Mouse (Mus musculus) forebrain, embryonic 14.5 days (tissue): Measurements from ENCODE around the gene Acadsb. TPM values are rescaled to one million over a fixed set of nuclear protein-coding genes. Genes with fewer than 3 reads are reported as not detected.
"Not testable (repeated sequence)": the region's sequence is repeated elsewhere in the genome, so short reads cannot be mapped to it uniquely, and the experiment has no call there.

ENCODE experiments used
- ATAC-seq: fragments of 200-750 bp; cut with Nextera tagmentation; 2 replicates; pipeline ENCODE4 v1.8.0; 2017; ENCODE audit warnings: mild to moderate bottlenecking, moderate library complexity
- DNase-seq: peaks from one replicate; pipeline ENCODE4 v3.0.0-alpha.2; 2015; ENCODE audit warnings: low spot score
- H3K27ac ChIP-seq: fragments of 300-500 bp; sonication (generic); 2 replicates; pipeline ENCODE4 v1.5.1; 2014; ENCODE audit warnings: low read depth, mild to moderate bottlenecking, control low read depth, low read length, moderate library complexity
- H3K27me3 ChIP-seq: fragments of 300-500 bp; sonication (generic); replicated peaks from 2 replicates; pipeline ENCODE4 v1.6.1; 2014; ENCODE audit warnings: low read length, control low read depth, mixed read lengths; ENCODE audit not compliant: control insufficient read depth, insufficient read depth
- H3K36me3 ChIP-seq: fragments of 300-500 bp; sonication (generic); 2 replicates; pipeline ENCODE4 v1.6.1; 2014; ENCODE audit warnings: low read length, control low read depth; ENCODE audit not compliant: control insufficient read depth, insufficient read depth
- H3K4me1 ChIP-seq: fragments of 300-500 bp; sonication (generic); 2 replicates; pipeline ENCODE4 v1.6.1; 2014; ENCODE audit warnings: antibody characterized with exemption, low read length, control low read depth; ENCODE audit not compliant: control insufficient read depth, insufficient read depth
- H3K4me2 ChIP-seq: fragments of 300-500 bp; sonication (generic); 2 replicates; pipeline ENCODE4 v1.6.1; 2014; ENCODE audit warnings: mild to moderate bottlenecking, control low read depth, low read length
- H3K4me3 ChIP-seq: fragments of 300-500 bp; sonication (generic); 2 replicates; pipeline ENCODE4 v1.5.1; 2014; ENCODE audit warnings: low read depth, low read length, control low read depth
- H3K9ac ChIP-seq: fragments of 300-500 bp; sonication (generic); 2 replicates; pipeline ENCODE4 v1.6.1; 2014; ENCODE audit warnings: mild to moderate bottlenecking, low read length, control low read depth, moderate library complexity
- H3K9me3 ChIP-seq: fragments of 300-500 bp; sonication (generic); replicated peaks from 2 replicates; pipeline ENCODE4 v1.6.1; 2016; ENCODE audit warnings: low read length, control low read depth, mixed read lengths; ENCODE audit not compliant: control insufficient read depth
- WGBS: fragments of 180-500 bp; shearing (Covaris S2); extraction: QIAGEN DNeasy Blood & Tissue Kit; methylation state at CpG from one replicate; pipeline ENCODE4 v1.1.7; 2014; 5-methylcytosine and 5-hydroxymethylcytosine counted together
- polyA plus RNA-seq: library from polyadenylated mRNA; unstranded; fragments of >200 nt; fragmentation: Nextera tagmentation; extraction: Ambion mirVana; gene quantifications from 2 replicates; pipeline ENCODE4 v1.2.1, GENCODE M21; 2014

The Acadsb gene
- polyA plus RNA-seq, 1 experiment from 2014 or later: 98.6 TPM

GRCm38 (mm10) chr7:131409321-131409987, 947 bp upstream of the Acadsb start:
- ATAC-seq (no peak), DNase-seq (no peak)
- no peaks in the 10 kb centered on the region for H3K9me3 ChIP-seq
- 8% methylated on average over 16 of the region's 16 CpGs for WGBS
- no peaks in the 10 kb centered on the region for H3K36me3 ChIP-seq
- no peak overlapping the region for H3K27ac ChIP-seq
- no peaks in the 10 kb centered on the region for H3K27me3 ChIP-seq
- H3K4me3 ChIP-seq: peak overlapping the region; percentile 88
- peak overlapping the region; percentile 84 for H3K4me2 ChIP-seq
- H3K4me1 ChIP-seq: peaks cover 19% of the 10 kb centered on the region
- peak overlapping the region; percentile 93 for H3K9ac ChIP-seq

GRCm38 (mm10) chr7:131409988-131410385, 414 bp upstream of the Acadsb start:
- WGBS: under 1% methylated on average over 38 of the region's 38 CpGs
- ATAC-seq: peak; percentile 63
- H3K4me1 ChIP-seq: peaks cover 19% of the 10 kb centered on the region

GRCm38 (mm10) chr7:131411221-131411940, 980 bp downstream of the Acadsb start:
- Histone ChIP-seq H3K4me2 (peak overlapping the region; percentile 84), H3K9me3 (no peaks in the 10 kb centered on the region), H3K27me3 (no peaks in the 10 kb centered on the region), H3K27ac (no peak overlapping the region), H3K4me3 (peak overlapping the region; percentile 88), H3K4me1 (peaks cover 19% of the 10 kb centered on the region), H3K9ac (peak overlapping the region; percentile 93), H3K36me3 (no peaks in the 10 kb centered on the region)
- 64% methylated on average over 10 of the region's 10 CpGs for WGBS
- ATAC-seq: no peak
- DNase-seq: no peak

More at GRCm38 (mm10) chr7:131409988-131410385, 414 bp upstream of the Acadsb start:
- Histone ChIP-seq H3K9ac (peak overlapping the region; percentile 93), H3K27me3 (no peaks in the 10 kb centered on the region), H3K36me3 (no peaks in the 10 kb centered on the region), H3K9me3 (no peaks in the 10 kb centered on the region), H3K4me2 (peak overlapping the region; percentile 84), H3K27ac (peak overlapping the region; percentile 84), H3K4me3 (peak overlapping the region; percentile 88)
- no peak for DNase-seq

- Histone ChIP-seq H3K9me3 (no peaks in the 10 kb centered on the region), H3K27ac (no peak overlapping the region), H3K4me1 (peaks cover 19% of the 10 kb centered on the region), H3K36me3 (no peaks in the 10 kb centered on the region), H3K4me2 (peak overlapping the region; percentile 84; the same call in 1 of the 2 replicates), H3K27me3 (no peaks in the 10 kb centered on the region), H3K9ac (0 out of 2 replicates have a peak overlapping the region, but pooled peaks have one; percentile 8), H3K4me3 (no peak overlapping the region)
- DNase-seq: no peak
- WGBS: 68% methylated on average over 2 of the region's 2 CpGs
- no peak for ATAC-seq
Measured at GRCm38 (mm10) chr7:131411941-131412270, 1.5 kb downstream of the Acadsb start.

- DNase-seq, H3K36me3 ChIP-seq, H3K9ac ChIP-seq, H3K9me3 ChIP-seq, H3K4me1 ChIP-seq, H3K4me3 ChIP-seq, H3K4me2 ChIP-seq, H3K27ac ChIP-seq, H3K27me3 ChIP-seq, ATAC-seq: not testable (repeated sequence)
Measured at GRCm38 (mm10) chr7:131416742-131417141, 6.3 kb downstream of the Acadsb start.

GRCm38 (mm10) chr7:131417605-131418004, 7.2 kb downstream of the Acadsb start:
- ATAC-seq (no peak), DNase-seq (no peak)
- no peaks in the 10 kb centered on the region for H3K4me1 ChIP-seq
- no peaks in the 10 kb centered on the region for H3K36me3 ChIP-seq
- H3K4me3 ChIP-seq: no peak overlapping the region
- H3K9ac ChIP-seq: no peak overlapping the region
- H3K27me3 ChIP-seq: no peaks in the 10 kb centered on the region
- no peak overlapping the region for H3K27ac ChIP-seq
- H3K4me2 ChIP-seq: no peak overlapping the region
- no peaks in the 10 kb centered on the region for H3K9me3 ChIP-seq

DNA sequence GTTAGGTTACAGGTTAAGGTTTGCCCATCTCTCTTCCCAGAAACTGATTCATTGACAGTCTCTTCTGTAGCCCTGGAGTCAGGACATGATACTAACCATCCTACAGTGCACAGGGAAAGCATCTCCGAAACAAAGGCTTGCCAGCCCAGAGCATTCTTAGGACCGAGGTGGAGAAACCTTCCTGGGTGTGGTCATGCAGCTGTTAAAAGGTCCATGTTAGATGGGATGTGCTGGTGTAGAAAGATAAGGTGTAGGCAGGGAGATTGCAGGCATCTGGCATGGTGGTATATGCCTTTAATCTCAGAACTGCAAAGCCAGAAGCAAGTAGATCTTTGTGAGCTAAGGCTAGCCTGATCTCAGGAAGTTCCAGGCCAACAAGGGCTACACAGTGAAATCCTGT, 14.5 kb downstream of the Acadsb start:
- no peak overlapping the region for H3K9ac ChIP-seq
- H3K9me3 ChIP-seq: no peaks in the 10 kb centered on the region
- peaks cover 28% of the 10 kb centered on the region for H3K36me3 ChIP-seq
- H3K4me2 ChIP-seq: no peak overlapping the region
- 86% methylated on average over 2 of the region's 2 CpGs for WGBS
- DNase-seq (no peak), ATAC-seq (no peak)
- H3K27me3 ChIP-seq: no peaks in the 10 kb centered on the region
- no peaks in the 10 kb centered on the region for H3K4me1 ChIP-seq
- H3K4me3 ChIP-seq: no peak overlapping the region
- no peak overlapping the region for H3K27ac ChIP-seq

DNA sequence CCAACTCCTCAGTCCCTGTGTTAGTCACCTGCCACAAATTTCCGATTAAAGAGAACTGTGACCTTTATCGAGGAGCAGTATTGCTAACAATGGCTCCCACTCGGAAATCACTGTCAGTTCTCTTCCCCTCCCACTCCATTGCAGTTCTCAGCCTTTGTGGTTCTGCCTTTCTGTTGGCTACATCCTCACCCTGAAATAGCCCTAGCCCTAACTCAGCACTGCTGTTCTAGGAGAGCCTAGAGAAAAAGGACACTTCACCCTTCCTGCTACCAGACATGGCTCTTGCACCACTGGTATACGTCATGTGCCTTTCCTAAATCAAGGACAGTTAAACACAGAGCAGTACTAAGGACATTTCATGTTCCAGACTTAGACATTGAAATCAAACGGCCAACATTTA, 16.9 kb downstream of the Acadsb start:
- Histone ChIP-seq H3K27me3 (no peaks in the 10 kb centered on the region), H3K4me2 (no peak overlapping the region), H3K4me3 (no peak overlapping the region), H3K4me1 (no peaks in the 10 kb centered on the region), H3K9ac (no peak overlapping the region), H3K9me3 (no peaks in the 10 kb centered on the region), H3K36me3 (peaks cover 38% of the 10 kb centered on the region), H3K27ac (no peak overlapping the region)
- no peak for ATAC-seq
- 92% methylated on average over 5 of the region's 5 CpGs for WGBS
- no peak for DNase-seq

DNA sequence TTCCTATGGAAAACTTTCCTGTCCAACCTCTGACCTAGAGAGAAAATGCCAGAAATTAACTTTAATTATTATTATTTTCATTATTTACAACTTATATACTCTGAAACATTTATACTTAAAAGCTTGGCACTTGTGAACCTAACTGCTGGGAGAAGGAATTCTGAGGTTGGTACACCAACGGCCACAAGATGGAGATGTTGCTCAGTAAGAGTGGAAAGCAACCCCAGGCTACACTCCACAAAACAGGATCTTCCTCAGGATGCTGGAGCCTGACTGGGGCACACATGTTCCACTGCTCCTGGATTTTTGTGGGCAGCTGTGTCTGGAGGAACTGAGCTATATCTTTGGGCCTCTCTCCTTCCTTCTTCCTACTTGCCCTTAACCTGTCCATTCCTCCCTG, 21.8 kb downstream of the Acadsb start:
- Histone ChIP-seq H3K4me1 (no peaks in the 10 kb centered on the region), H3K36me3 (peaks cover 37% of the 10 kb centered on the region), H3K4me3 (no peak overlapping the region), H3K27me3 (no peaks in the 10 kb centered on the region), H3K27ac (no peak overlapping the region), H3K4me2 (no peak overlapping the region), H3K9me3 (no peaks in the 10 kb centered on the region), H3K9ac (no peak overlapping the region)
- ATAC-seq (0 out of 2 replicates have a peak, but pooled peaks have one; percentile 32), DNase-seq (peak; percentile 78)
- WGBS: 12% methylated on average over 1 of the region's 1 CpGs
